Mouse (Mus musculus) urinary bladder, postnatal 25 days (tissue): Measurements from ENCODE around the gene Ddr1.

ENCODE experiments used
- DNase-seq: peaks from one replicate; pipeline ENCODE4 v3.0.0; 2022; ENCODE audit warnings: low spot score

The Ddr1 gene

DNA sequence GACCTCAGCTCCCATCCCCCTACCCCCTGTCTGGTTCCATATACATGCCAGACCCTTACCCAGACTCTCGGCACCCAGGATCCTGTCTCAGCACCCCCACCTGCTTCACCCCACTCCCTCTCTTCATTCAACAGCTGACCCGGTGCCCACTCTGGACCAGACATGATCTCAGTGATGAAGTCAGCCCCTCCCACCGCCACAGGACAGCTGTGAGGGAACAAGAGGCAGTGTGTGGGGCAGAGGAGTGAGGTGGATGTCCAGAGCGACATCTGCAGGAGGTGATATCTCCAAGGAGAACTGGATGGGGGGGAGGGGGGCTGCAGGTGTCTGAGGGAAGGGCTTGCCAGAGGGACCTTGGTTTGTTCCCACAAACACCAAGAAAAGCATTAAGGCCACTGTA, 12.6 kb downstream of the Ddr1 start:
- no peak for DNase-seq

DNA sequence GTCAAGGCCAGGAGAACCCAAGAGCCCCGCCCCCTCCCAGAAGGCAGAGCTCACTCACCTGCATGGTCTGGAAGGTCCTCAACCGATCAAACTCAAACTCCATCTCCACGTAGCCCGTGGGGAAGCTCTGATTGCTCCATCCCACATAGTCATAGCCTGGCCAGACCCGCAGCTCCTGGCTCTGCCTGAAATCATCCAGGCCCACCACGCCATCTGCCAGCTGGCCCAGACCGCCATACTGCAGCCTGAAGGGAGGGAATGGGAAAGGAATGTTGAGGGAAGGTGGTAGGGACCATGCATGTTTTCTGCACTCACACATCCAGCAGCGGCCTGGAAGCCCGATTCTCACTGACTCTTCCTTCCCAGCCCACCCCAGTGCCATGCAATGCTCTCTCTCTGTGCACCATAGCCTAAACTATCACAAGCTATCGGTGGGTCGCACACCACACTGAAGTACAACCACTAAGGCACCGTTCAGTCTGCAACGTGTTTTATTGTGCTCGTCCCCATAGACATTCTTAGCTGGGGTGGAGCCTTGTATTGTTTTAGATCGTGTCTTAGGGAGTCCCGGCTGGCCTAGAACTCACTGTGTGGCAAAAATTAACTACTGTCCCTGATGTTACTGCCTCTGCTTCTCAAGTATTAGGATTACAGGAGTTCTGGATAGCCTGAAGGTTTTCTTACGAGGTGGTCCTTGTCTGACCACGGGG, 14.3 kb downstream of the Ddr1 start:
- DNase-seq: no peak

DNA sequence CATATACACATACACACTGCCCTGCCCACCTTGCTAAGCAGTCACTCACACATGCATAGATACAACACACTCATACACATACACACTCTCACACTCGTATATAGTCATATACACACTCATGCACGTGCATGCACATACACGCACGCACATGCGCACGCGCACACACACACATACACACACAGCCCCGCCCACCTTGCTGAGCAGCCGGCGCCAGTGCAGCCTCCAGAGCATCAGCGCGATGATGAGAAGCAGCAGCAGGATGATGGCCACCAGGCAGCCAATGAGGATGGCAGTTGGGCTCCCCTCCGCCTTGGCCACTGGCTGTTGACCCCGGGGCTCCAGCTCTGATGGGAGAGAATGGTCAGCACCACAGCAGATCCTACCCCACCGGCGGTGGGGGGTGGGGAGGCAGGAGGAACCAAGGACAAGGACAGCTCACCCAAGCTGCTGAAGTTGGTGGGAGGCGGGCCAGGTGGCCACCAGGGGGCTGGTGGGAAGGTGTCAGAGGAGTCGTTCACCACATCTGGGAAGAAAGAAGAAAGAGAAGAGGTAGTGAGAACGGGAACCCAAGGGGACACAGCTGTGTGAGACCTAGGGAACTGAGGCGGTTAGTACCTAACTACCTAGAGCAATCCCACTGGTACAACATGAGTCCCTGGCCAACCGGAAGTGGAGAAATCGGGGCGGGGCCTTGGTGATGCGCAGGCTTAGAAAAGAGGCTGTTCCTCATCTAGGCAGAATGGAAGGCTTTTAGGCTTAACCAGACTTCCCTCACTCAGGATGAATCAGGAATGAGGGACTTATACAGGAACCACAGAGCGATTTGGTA, 15.9 kb downstream of the Ddr1 start:
- DNase-seq: no peak

DNA sequence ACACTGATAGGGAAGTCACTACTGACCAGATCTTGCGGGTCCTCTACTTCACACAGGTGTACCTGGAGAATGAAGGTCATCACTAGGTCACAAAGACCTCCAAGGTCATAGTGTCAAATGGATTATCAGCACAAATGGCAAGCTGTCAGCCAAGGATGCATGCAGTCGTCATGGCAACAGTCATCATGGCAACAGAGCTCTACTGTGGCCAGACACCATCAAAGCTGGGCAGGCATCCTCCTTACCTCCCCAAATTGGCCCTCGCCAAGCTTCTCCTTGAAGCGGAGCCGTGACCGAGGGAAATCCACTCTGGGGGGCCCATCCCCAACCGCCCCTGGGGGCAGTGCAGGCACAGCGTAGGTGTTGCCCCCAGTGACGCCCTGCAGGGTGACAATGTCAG, 19.4 kb downstream of the Ddr1 start:
- no peak for DNase-seq

DNA sequence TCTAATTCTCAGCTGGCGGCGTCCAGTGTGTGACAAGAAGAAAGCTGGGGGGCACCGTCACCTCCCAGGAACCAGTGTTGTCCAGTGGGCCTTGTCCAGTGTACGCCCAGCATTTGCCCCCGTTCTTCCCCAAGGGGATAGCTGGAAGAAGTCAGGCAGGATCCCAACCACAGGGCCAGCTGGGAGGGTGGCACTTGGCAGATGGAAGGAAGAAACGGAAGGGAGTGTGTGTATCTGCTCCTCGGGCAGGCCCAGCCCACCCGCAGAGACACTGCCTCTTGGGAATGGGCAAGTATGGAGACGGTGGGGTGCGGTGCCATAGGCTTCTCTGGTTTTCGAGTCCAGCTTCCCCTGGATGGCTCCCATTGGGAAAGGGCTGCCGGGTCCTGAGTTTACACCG, 22.4 kb downstream of the Ddr1 start:
- DNase-seq: no peak

DNA sequence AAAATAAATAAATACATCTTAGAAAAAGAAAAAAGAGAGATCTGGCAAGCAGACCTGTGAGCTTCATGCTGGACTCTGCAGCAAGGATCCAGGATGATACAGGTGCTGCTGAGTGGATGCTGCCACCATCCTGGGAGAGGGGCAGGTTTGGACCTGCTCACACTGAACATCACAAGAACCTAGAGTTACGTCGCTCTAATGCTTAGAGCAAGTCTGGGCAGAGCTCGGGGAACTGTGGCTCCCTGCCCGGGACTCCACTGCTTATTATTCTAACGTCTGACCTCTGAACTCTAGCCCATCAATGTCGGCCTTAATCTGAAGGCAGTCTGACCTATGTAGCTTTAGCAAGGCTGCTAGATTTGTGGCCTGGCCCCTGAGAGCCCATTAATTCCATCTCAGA, 23.8 kb downstream of the Ddr1 start:
- no peak for DNase-seq

DNA sequence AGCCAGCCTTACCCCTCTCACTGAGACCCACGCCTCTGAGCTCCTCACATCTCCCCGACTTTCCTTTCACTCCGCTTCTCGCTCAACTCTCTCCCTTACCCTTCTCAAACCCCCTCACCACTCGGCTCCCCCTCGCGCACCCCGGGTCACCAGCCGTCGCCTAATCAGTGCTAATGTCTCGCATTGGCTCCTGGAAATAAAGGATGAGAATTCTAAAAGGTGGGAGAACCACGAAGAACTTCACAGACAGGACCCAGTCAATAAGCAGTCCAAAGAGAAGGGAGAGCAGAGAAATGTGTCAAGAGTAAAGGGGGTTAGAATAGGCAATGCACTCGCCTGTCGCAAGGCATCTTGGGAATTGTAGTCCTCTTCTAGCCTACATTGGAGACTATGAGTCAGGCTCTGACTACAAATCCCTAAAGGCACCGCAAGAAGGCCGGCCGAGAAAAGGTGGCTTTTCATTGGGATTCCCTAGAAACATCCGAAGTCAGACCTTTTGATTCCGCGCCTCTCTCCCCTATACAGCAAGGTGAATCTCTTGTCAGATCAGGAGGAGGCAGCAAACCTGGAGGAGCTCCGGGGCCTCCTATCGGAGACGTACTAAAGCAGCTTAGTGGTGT, 30.9 kb downstream of the Ddr1 start, which contains the start of gene Gtf2h4:
Gtf2h4 (minus strand) TSS at position 324 of the 620 bp plus-strand sequence.
- DNase-seq: peak; percentile 77

DNA sequence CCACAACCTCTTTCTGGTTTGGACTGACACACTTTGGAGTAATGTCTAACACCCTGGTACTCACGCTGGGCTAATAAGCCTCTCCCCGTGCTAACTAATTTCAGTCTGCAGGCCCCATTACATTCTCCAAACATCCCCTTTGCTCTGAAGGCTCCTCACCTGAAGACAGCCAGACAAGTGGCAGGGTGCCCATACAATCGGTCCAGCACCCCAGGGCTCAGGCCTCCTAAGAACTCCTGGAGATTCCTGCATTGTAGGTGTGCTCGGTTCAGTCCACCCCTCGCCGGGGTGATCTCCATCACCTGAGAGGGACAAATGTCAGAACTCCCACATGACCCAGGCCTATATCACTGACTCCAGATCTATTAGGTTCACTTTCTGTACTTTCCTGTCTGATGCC, 31.9 kb downstream of the Ddr1 start:
- DNase-seq: no peak

DNA sequence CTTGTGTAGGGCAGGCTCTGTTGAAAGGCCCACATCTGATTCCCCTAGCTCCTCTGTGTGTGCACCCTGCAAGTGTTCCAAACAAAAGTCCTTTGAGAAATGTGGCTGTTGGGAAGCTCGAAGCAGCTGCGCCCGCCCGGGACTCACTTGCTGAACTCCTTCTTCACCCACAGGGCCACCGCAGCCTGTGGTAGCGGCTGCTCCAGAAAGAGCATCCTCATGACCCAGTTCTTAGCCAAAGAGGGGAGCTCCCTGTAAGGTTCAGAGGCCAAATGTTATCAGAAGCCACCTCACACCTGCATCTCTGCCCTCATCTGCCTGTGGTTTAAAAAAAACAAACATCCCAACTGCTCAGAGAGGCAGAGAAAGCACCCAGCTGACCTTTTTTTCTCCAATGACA, 32.6 kb downstream of the Ddr1 start:
- no peak for DNase-seq

DNA sequence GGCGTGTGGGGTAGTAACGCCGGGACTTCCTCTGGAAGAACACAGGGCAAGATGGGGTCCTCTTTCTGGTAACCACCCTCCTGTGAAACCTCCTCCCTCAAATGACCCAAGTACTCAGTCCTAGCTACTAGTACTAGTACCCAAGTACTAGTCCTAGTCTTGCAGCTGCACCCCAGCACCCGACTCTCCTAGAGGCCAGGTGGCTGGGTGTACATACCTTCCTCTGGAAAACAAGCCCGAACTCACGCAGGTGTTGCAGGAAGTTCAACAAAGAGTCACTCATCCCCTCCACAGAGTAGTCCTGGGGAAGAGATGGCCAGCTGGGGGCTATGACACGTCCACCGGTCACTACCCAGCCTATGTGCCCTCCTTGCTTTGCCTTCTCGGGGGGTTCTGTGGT, 34.7 kb downstream of the Ddr1 start:
- no peak for DNase-seq

DNA sequence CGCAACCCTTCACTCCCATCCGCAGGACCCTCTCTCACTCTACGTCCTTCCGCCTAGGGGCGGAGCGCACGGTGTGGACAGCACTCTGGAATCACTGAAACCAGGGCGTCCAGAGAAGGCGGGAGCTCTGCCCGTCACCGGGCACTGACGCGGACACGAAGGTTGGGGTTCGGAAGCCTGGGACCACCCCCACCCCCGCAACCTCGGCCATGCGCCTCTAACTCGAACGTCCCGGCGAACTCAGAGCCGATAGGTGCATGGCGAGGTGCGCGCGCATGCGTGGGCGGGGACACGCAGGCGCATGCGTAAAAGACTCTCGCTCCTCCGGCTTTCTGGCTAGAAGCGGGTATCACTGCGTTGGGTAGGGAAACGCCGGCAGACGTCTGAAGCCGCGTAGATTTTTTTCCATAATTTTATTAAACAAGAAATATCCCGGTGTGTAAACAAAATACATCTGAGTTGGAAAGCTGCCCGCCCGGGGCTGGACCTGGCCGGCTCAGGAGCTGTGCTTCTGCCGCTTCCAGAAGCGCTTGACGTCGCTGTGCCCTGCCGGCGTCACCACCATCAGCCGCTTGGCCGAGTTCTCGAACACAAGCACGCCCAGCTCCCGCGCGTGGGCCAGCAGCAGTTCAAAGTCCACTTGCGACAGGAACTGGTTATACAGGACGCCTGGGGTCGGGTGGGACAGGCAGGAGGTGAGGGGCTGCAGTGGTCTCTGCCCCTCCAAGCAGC, 36.9 kb downstream of the Ddr1 start, which contains the start of gene Vars2:
Vars2 (minus strand) TSS at position 259 of the 732 bp plus-strand sequence.
- peak; percentile 98 for DNase-seq

DNA sequence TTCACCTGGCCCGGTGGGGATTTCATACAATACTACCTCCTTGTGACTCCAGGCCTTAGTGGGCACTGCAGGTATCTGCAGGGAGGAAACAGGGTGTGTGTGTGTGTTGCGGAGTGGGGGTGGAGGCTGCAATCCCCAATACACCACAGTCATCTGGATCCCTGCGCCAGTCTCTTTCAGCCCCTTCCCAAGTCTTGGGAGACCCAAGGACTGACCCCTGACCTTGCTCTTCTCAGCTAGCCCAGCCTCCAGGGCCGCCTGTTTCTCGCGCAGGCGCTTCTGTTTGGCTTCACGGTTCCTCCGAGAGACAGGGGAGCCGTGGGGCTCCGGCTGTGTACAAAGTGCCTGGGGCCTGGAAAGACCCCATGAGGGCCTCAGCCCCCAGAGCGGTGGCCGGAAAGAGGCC, 37.6 kb downstream of the Ddr1 start:
- peak; percentile 30 for DNase-seq

DNA sequence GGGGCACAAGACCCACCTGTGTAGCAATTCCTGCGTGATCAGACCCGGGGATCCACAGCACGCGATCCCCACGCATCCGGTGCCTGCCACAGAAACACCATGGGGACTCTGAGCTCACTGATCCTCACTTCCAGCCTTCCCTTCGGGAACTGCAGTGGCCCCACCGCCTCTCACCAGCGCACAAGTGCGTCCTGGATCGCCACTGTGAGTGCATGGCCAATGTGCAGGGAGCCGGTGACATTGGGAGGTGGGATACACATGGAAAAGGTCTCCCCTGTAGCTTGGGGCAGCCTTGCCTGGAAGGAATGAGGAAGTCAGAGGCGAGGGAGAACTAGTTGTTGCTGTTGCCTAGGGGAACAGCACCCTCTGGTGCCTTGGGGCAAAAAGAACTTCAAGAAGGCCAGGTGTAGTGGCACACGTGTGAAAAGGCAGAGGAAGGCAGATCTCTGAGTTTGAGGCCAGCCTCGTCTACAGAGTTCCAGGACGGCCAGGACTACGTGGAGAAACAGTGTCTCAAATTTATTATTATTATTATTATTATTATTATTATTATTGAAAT, 38.4 kb downstream of the Ddr1 start:
- peak; percentile 25 for DNase-seq

DNA sequence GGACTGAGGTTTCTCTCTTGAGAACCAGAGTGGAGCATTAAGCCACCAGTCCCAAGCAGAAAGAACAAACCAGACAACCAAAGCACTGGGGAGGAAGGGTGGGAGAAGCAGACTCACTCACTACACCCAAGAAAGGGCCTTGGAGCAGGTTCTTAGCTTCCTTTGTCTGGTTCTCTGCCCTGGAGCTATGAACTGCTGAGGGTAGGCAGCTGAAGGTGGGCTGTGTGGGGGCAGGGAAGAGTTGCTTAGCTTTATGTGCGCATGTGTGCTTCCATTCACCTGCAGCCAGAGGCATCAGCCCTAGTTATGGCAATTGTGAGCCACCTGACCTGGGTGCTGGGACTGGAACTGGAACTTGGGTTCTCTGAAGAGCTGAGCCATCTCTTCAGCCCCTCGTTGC, 51.3 kb downstream of the Ddr1 start:
- DNase-seq: no peak

DNA sequence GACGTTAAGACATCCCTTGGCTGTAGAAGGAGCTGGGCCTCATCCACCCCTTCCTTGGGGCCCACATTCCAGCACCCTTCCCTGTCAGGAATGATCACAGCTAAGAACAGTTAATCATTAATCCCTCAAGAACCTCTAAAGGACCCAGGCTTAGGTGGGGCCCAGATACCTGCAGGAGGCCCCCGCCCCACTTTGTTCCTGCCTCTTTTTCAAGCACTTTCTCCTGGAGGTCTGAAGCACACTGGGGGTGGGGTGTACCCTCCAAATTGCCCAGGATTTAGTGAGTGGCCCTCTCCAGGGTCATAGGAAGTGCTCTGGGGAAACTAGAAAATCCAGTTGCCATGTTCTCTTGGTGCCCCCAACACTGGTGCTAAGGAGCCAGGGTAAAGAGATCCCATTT, 55.0 kb downstream of the Ddr1 start:
- DNase-seq: no peak

DNA sequence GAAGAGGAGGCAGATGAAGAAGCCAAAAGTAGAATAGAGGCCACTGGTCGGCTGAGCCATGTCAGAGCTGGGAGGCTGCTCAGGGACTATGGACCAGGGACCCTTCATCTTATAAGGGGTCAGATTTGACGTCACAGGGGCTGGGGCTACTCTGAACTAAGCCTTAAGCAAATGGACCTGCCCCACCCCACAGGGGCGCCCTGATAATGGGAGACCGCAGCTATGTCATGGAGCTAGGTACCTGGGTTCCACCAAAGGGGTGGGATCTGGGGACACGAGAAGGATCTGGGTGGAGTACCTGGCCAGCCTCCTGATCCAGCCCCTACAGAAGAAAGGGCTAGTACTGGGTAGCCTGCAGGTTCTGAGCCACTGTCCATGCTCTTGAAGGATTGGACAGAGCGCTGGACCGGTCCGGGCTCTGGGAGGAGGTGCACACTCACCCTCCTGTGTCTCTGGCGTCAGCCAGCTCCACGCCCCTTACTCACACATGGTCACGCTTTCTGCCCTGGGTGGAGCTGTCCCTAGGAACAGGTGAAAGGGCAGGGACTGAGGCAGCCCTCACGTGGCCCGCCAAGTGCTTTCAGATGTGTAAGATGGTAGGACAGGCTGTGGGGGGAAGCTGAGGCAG, 60.7 kb downstream of the Ddr1 start, which contains the start of gene Mucl3:
Mucl3 (minus strand) TSS at position 87 of the 628 bp plus-strand sequence.
- no peak for DNase-seq

DNA sequence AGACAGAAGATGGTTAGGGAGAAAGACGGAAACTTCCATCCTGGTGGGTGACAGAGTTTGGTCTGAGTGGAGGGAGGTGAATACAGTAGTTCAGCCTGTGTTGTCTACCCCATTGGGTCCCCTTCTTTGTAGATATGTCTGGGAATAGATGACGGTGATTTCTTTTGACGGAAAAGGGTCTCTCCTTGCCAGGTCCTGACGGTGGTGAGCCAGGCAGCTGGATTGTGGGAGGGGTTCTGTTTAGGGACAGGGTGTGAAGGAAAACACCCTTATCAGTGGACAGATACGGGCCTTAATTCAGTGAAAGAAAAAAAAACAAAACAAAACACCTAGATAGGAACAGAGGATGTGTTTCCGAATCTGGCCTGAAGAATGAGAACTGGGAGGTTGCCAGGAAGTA, 65.1 kb downstream of the Ddr1 start:
- DNase-seq: no peak

DNA sequence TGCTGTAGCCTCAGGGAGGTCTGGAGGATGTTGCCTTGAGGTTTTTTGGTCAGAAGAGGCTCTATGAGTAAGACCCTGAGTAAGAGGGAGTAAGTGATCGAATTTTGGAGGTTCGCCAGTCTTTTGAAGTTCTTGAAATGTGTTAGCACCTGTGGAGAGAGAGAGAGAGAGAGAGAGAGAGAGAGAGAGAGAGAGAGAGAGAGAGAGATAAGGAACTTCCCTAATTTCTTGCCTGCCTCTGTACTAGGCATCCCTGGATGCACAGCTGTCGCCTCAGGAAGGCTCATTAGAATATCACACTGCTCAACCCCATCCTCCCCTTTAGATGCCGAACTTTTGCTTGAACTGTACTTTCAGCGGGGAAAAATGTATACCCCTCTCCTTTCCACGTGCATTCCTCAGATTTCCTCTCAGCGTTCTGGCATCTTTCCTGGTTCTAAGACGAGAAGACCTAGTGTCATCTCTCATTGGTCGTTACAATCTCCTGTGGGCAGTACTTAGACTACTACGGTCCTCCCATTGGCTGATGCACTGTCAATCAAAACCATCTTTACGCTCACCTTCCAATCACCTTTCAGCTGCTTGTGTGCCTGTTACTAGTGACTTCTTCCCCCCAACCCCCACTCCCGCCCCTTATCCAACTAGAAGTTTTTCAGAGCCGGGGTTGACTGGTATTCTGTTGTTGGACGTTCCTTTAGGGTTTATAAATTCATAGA, 65.8 kb downstream of the Ddr1 start:
- peak; percentile 31 for DNase-seq

DNA sequence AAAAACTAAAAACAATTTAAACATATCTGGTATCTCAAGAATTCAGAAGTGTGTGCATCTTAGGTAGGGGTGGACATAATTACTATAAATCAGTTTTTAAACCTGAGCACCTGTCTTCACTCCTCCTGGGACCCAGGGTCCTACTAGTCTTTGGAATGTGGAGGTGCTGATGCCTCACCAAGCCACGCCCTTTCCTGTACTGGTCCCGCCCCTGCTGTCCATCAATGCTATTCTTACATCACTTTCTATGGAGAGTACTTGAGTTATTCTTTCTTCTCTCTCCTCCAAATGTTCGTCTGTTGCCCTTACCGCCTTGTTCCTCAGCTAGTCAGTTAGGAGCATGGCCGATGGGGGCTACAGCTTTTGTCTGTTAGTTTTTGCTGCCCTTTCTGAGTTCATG, 68.1 kb downstream of the Ddr1 start:
- DNase-seq: peak; percentile 21

DNA sequence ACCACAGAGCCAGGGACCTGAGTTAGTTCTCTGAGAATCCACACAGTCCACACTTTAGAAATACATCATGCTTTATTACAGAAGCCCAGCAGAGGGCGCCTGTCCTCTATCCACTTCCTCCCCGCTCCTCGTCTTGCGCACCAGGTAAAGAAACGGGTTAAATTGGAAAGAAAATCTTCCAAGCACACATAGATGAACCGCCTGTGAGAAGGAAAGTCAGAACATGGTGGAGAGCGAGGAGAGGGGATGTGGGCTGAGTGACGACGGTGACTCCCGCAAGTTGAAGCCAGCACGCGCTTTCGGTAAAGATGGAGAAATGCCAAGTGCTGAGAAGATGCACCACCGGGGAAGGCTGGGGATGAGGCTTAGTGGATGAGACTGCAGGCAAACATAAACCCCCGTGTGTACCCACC, 68.7 kb downstream of the Ddr1 start:
- peak; percentile 54 for DNase-seq

DNA sequence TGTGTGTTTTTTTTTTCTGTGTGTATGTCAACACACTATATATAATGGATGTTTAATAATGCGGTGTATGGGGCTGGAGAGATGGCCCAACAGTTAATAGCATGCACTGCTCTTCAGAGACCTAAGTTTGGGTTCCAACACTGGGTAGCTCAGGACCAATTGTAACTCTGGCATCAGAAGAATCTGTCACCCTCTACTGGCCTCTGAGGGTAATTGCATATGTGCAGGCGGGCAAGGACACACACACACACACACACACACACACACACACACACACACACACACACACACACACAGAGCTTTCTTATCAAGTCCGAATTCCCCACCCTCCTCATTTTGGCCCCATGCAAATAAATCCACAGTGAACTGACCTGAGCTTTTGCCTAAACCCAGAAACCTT, 69.2 kb downstream of the Ddr1 start:
- no peak for DNase-seq
